Mouse (Mus musculus): Measurements from ENCODE around the gene Bglap3.
"Not testable (repeated sequence)": the region's sequence is repeated elsewhere in the genome, so short reads cannot be mapped to it uniquely, and the experiment has no call there.

Bglap3 gene

GRCm38 (mm10) chr3:88372643-88373042, at the start of gene Bglap3:
Gene Bglap3, minus strand, starts transcription at chr3:88372743.
- not testable (repeated sequence) for DNase-seq (ENCODE audit: inconsistent ontology term)

GRCm38 (mm10) chr3:88422020-88422720, 49.6 kb upstream of the Bglap3 start:
- no peak for DNase-seq (ENCODE audit: inconsistent ontology term)

DNA sequence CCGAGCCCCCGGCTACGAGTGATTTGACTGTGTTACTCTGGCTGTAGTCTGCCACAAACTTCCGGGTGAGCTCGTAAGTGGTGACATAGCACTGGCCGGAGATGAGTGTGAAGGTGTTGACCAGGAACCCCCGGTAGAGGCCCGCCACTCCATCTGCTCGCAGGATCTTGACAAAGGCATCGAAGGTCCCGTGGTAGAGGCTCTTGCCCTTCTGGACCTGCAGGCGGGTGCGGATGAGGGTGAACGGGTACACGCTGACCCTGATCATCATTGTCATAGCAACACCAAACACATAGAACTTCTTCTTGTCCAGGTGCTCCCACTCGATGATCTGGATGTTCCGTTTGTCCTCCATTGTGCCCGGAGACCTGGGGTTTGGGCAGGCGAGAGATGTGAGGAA, 48.2 kb upstream of the Bglap3 start:
- DNase-seq (ENCODE audit: inconsistent ontology term): no peak

DNA sequence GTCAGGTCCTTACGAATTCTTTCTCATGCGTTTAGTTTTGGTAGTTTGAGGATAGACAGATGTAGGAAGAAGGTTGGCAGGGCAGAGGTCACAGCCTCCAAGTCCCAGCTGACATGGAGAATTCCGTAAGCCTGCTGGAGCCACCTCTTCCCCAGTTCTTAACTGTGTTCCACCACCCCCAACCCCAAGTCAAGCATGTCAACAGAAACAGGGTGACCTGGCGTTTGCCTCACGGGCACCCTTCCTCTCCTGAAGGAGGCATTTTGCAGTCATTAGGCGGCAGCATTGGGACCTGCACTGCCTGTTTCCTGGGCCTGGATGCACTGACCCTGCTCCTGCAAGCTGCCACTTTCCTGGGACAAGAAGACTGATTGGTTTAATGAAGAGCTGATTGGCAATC, 45.5 kb upstream of the Bglap3 start:
- DNase-seq (ENCODE audit: inconsistent ontology term): no peak

DNA sequence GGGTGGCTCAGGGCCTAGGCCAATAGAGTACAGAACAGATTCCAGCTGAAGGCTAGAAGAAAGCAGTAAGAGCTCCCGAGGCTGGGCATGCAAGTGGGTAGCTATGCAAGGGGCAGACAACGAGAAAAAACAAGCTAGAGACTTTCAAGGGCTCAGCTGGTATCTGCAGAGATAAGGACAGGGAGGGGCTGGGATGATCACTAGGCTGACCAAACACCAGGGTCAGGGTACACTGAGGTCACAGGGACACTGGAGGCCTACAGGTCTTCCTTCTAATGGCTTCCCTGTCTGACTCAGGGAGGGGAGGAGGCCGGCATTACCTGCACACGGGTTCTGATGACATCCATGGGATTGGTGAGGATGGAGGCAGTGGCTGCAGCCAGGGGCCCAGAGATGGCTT, 43.1 kb upstream of the Bglap3 start:
- DNase-seq (ENCODE audit: inconsistent ontology term): no peak

DNA sequence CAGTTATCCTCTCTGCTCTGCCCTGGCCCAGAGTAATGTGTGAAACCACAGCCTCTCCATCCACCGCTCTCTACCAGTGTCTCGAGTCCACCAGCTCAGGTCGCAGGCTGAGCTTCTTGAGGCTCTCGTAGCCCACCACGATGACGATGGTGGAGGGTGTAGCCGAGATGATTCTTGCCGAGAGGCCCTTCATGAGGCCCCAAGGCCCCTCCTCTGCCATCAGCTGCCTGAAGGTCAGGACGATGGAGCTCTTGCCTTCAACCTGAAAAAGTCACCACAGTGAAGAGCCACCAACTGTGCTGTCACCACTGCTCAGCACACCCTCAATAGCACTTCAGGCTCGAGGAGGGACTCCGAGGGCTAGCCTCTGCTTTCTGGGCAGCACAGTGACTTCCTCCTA, 40.1 kb upstream of the Bglap3 start:
- DNase-seq (ENCODE audit: inconsistent ontology term): no peak

- no peak for DNase-seq (ENCODE audit: inconsistent ontology term)
These were observed 39.1 kb upstream of the Bglap3 start for GRCm38 (mm10) chr3:88411681-88412080.

DNA sequence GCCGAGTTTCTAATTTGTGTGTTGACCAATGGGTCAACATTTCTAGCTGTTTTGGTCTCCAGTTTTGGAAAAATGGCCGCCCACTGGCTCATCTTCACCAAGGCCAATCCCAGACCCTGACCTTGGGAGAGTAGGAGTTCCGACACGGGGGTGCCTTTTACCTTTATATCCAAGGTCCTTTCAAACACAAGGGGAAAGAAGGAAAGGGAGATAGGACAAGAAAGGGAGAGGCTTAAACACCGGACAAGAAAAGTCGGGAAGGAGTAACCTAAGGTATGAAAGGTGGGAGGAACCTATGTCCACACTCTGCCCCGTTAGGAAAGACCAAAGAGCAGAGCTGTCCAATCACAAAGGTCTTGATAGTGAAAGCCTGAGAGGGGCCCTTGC, 38.1 kb upstream of the Bglap3 start:
- DNase-seq (ENCODE audit: inconsistent ontology term): no peak

GRCm38 (mm10) chr3:88409741-88410644, 37.5 kb upstream of the Bglap3 start, which contains the start of gene Pmf1:
Gene Pmf1, minus strand, starts transcription at chr3:88410331.
- DNase-seq (ENCODE audit: inconsistent ontology term): peak; percentile 96

DNA sequence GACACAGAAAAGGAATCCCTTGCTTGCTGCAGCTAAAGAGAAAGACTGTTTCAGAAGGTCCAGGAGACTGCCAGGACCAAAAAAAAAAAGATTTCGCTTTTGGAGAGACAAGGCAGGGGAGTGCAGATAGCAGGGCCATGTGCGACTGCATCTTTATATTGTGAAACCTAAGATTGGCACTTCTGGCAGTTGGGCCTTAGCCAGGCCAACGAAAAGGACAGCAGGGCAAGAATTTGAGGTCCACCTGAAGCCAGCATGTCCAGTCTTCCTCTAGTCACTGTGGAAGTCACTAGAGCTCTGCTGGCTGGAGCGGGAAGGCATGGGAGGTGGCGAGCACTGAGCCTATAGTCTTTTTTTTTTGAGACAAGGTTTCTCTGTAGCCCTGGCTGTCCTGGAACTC, 36.4 kb upstream of the Bglap3 start:
- no peak for DNase-seq (ENCODE audit: inconsistent ontology term)

DNA sequence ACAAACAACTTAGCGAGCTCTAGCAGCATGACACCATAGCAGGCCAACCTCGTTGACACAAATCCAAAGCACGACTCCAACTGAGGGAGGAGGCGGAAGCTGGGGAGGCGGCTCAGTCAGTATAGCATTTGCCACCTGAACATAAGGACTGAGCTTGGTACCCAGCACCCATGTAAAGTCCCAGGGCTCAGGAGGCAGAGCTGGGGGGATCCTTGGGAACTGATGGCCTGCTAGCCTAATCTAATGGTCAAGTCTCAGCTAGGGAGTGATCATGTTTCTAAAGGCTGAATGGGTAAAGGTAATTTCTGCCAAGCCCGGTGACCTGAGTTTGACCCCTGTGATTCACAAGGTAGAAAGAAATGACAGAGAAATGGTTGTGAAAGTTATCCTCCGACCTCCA, 35.0 kb upstream of the Bglap3 start:
- no peak for DNase-seq (ENCODE audit: inconsistent ontology term)

DNA sequence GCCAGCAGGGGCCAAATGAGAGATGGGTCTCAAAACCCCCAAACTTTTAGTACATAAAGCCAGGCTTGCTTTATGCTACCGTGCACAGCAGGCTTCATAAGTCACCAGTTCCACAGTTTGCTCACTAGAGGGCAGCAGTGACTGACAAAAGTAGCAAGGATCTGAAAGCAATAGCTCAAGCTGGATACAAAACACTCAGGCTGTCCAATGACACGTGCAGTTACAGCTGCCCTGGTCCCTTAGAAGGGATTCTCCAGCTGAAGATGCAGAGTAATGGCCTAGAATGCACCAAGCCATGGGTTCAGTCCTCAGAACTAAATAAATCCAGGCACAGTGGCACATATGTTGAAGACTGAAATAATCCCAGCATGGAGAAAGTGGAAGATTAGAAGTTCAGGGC, 34.5 kb upstream of the Bglap3 start:
- peak; percentile 70 for DNase-seq (ENCODE audit: inconsistent ontology term)

GRCm38 (mm10) chr3:88403522-88404230, 31.1 kb upstream of the Bglap3 start:
- no peak for DNase-seq (ENCODE audit: inconsistent ontology term)

DNA sequence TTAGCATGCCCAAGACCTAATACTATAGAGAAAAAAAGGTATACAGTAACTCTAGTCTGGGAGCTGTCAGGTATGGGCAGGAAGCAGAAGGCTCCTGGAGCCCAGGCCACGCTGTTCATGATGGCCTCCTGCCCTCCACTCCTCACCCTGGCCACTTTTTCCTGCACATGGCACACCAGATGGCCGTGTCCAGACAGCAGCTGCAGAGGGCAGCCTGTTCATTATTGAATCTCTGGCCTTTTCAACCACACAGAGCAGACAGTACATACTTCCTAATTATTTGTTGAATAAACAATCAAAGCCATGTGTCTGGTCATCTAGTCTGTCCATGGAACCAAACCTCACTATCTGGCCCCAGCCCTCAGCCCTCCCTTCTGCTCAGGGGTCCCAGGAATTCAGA, 26.1 kb upstream of the Bglap3 start:
- DNase-seq (ENCODE audit: inconsistent ontology term): peak; percentile 17

GRCm38 (mm10) chr3:88395742-88396141, 23.2 kb upstream of the Bglap3 start:
- no peak for DNase-seq (ENCODE audit: inconsistent ontology term)

GRCm38 (mm10) chr3:88395288-88395687, 22.7 kb upstream of the Bglap3 start:
- DNase-seq (ENCODE audit: inconsistent ontology term): no peak

GRCm38 (mm10) chr3:88393776-88394375, 21.3 kb upstream of the Bglap3 start:
- DNase-seq (ENCODE audit: inconsistent ontology term): no peak

- DNase-seq (ENCODE audit: inconsistent ontology term): no peak
These were observed 11.8 kb upstream of the Bglap3 start, which contains the start of gene Bglap for GRCm38 (mm10) chr3:88384364-88384763. Gene Bglap, minus strand, starts transcription at chr3:88384464.

DNA sequence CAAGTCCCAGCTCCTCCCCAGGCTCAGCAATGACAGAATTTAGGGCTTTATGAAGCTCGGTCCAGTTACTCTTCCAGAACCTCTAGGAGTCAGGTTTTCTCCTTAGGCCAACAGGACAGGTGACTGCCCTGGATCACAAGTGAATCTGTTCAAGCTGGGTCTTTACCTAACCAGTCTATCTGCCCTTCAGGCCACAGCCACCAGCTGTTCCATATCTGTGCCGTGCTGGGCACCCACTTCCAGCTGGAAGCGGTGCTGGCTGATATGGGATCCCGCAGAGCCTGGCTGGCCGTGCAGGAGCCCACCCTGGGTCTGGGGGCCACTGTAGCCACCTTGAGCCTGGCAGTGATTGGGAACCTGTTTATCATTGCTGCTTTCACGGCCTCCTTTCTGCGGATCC, 9.8 kb upstream of the Bglap3 start:
- DNase-seq (ENCODE audit: inconsistent ontology term): not testable (repeated sequence)

DNA sequence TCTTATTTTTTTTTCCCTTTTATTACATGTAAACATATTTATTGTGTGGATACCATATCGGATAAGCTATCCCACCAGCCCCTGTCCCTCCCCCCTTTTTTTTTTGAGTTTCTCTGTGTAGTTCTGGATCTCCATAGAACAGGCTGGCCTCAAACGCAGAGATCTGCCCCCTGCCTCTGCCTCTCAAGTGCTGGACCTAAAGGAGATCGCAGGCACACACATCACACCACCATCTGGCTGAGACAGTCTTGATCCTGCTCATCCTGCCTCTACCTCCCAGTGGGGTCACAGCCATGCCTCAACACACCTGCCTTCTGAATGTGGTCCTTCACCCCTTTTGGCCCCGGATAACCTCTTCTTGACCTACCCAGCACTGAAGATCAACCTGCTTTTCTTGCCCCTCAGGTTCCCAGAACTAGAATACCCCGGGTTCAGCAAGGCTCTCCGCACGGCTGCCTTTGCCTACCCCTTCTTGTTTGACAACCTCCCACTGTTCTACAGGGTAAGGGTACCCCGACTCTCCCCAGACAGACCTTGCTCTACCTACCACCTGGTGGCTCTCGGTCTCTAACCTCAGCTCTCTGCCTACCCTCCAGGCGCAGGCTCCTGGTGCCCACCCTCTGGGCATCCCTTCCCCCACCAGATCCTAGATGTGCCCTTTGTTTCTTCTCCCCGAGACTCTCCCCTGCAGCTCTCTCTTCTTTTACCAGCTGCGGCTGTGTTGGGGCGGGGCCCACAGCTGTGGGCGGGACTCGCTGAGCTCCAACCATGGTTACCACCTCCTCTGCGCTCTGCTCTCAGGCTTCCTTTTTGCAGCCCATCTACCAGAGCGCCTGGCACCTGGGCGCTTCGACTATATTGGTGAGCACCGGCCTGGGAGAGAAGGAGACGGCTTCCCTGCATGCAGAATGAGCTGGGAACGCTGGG, 9.1 kb upstream of the Bglap3 start:
- DNase-seq (ENCODE audit: inconsistent ontology term): peak; percentile 23

DNA sequence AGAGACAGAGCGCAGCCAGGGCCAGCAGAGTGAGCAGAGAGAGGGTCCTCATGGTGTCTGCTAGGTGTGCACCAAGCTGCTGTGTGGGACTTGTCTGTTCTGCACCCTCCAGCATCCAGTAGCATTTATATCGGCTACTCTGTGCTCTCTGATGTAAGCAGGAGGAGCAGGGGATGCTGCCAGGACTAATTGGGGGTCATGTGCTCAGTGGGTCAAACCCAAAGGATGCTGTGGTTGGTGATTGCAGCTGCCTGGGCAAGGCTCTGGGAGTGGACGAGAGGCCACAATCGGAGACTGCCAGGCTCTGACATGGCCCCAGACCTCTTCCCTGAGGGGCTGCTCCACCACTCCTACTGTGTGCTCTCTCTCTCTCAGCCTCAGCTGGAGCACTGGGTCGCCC, 6.1 kb upstream of the Bglap3 start, which contains the start of gene Bglap2:
Bglap2 (minus strand) TSS at position 101 of the 400 bp plus-strand sequence.
- not testable (repeated sequence) for DNase-seq (ENCODE audit: inconsistent ontology term)

Data from Muller cell, postnatal 12 days (primary cell).